Mouse (Mus musculus) central nervous system, embryonic 11.5 days (tissue): ENCODE results near the gene Emc1. TPM values are rescaled to one million over a fixed set of nuclear protein-coding genes. Genes with fewer than 3 reads are reported as not detected.

ENCODE experiments used
- polyA plus RNA-seq: library from polyadenylated mRNA; depleted of rRNA; stranded (reverse); fragments of >200 nt; gene quantifications from 2 replicates; pipeline ENCODE4 v1.2.3, GENCODE M21; 2012; rRNA removed

The Emc1 gene
- polyA plus RNA-seq: 34.1 and 44.6 TPM in 2 replicates

DNA sequence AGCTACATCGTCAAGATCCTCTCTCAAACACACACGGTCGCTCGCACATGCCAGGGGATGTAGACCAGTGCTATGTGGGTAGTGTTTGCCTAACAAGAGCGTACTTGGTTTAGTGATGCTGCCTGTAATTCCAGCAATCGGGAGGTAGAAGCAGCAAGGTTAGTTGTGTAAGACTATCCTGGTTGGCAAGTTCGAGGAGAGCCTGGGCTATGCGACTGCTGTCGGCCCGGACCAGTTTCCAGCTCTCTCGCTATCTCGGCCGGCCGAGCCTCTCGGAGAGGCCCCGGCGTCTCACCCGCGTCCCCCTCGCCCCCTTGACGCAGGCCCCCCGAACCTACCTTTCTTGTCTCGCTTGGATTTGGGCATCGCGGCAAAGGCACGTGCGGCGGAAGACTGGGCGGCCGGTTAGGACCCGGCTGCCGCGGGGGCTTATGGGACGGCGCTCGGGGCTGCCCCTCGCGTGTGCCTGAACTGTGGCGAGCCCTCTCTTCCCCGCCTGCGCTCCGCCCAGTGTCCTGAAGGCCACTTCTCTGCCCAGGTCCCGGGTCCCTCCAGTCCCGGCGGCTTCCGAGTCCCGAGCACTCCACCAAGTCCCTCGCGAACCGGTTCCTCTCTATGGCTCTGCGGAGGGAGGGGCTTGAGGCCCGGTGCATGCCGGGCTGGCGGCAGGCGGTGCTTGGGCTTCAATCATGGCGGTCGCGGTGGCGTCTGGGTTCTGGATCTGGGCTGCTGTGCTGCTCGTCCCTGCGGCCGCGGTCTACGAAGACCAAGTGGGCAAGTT is at the start of gene Emc1, which contains the start of the genes Mrto4 and Ubr4:
Gene Emc1, plus strand, starts transcription at position 657 of the 781 bp plus-strand sequence.
Gene Mrto4, minus strand, starts transcription at position 646 of the 781 bp plus-strand sequence.
Gene Ubr4, plus strand, starts transcription at position 679 of the 781 bp plus-strand sequence.

GRCm38 (mm10) chr4:139310171-139310898 is 42.1 kb upstream of the Emc1 start, which contains the start of the genes Pqlc2 and Akr7a5:
Pqlc2 (minus strand) TSS chr4:139310708.
Akr7a5 (plus strand) TSS chr4:139310744.

Other genes starting within 250 kb of the Emc1 start
- gene Minos1, start 221.5 kb upstream of the Emc1 start, polyA plus RNA-seq: 176 and 245 TPM in 2 replicates
- 212 and 214 TPM in 2 replicates for gene Capzb, start 159.7 kb upstream of the Emc1 start, polyA plus RNA-seq
- gene Pqlc2, start 41.9 kb upstream of the Emc1 start, polyA plus RNA-seq: 12.0 and 15.8 TPM in 2 replicates
- 18.8 and 27.2 TPM in 2 replicates for gene Akr7a5, start 41.8 kb upstream of the Emc1 start, polyA plus RNA-seq
- 93.8 and 136 TPM in 2 replicates for gene Mrto4, start within 50 bp of the Emc1 start, polyA plus RNA-seq
- gene Ubr4, start within 50 bp of the Emc1 start, polyA plus RNA-seq: 85.8 and 137 TPM in 2 replicates
- 7.5 and 8.6 TPM in 2 replicates for gene Iffo2, start 178.0 kb downstream of the Emc1 start, polyA plus RNA-seq